Mouse (Mus musculus): ENCODE results near the gene Olfr1388. TPM values are rescaled to one million over a fixed set of nuclear protein-coding genes. Genes with fewer than 3 reads are reported as not detected.
"Not testable (repeated sequence)": the region's sequence is repeated elsewhere in the genome, so short reads cannot be mapped to it uniquely, and the experiment has no call there.

Olfr1388 gene
- not detected in 2 replicates for polyA plus RNA-seq (2012; ENCODE audit: insufficient read depth, insufficient read length, missing spikeins)

GRCm38 (mm10) chr11:49436411-49436810 lies at the start of gene Olfr1388:
TSS of gene Olfr1388 (plus strand) at chr11:49436624.
- no peak within 1 kb of the TSS for H3K27ac ChIP-seq (replicated peaks; ENCODE audit: low read depth, low read length)
- H3K4me1 ChIP-seq (ENCODE audit: control insufficient read depth, insufficient read depth, insufficient read length, low read length), result no peaks in the 10 kb centered on the region
- no peak within 1 kb of the TSS for H3K4me3 ChIP-seq (ENCODE audit: insufficient read depth, low read depth, low read length)

GRCm38 (mm10) chr11:49392707-49393106 lies 43.7 kb upstream of the Olfr1388 start:
- not testable (repeated sequence) for H3K4me1 ChIP-seq (ENCODE audit: control insufficient read depth, insufficient read depth, insufficient read length, low read length); H3K27ac ChIP-seq (replicated peaks; ENCODE audit: low read depth, low read length); H3K4me3 ChIP-seq (ENCODE audit: insufficient read depth, low read depth, low read length)

DNA sequence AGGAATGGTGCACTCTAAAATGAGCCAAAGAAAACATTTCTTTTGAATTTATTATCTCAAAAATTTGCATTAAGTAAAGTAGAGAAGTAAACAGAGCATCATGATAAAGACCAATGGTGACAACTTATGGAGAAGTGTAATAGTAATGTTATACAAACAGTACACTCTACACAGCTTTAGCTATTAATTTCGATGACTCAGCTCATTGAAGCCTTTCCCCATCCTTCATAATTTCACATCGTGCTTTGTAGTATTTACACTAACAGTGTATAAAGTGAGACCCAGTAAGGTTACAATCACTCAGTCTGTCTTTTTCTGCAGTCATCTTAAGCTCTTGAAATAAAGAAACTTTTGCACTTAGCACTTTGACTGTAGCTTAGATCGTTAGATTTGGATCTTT lies 29.6 kb upstream of the Olfr1388 start:
- no peak overlapping the region for H3K4me3 ChIP-seq (ENCODE audit: insufficient read depth, low read depth, low read length)
- no peaks in the 10 kb centered on the region for H3K4me1 ChIP-seq (ENCODE audit: control insufficient read depth, insufficient read depth, insufficient read length, low read length)
- no peak overlapping the region for H3K27ac ChIP-seq (replicated peaks; ENCODE audit: low read depth, low read length)

DNA sequence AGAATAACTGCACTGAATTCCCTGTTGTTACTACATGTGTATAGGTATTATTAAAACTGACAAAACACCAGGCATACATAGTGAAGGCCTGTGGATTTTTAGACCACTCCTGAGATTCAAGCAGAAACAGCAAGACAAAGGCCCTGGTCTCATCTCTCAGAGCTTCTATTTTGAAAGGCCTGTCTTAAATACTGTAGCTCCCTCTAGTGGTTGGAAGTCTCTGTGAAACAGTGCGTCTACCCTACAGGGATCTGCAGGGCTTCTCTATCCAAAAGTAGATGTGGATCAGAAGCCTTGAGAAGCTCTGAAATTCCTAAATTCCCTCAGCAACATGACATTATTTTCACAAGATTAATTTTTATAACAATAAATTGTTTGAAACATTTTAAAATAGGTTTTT lies 25.9 kb upstream of the Olfr1388 start:
- H3K4me1 ChIP-seq (ENCODE audit: control insufficient read depth, insufficient read depth, insufficient read length, low read length), result no peaks in the 10 kb centered on the region

GRCm38 (mm10) chr11:49422767-49423166 lies 13.7 kb upstream of the Olfr1388 start, which contains the start of gene Olfr1389:
TSS of gene Olfr1389 (plus strand) at chr11:49423067.
- H3K4me3 ChIP-seq (ENCODE audit: insufficient read depth, low read depth, low read length), result no peak within 1 kb of the TSS
- H3K4me1 ChIP-seq (ENCODE audit: control insufficient read depth, insufficient read depth, insufficient read length, low read length), result no peaks in the 10 kb centered on the region
- no peak within 1 kb of the TSS for H3K27ac ChIP-seq (replicated peaks; ENCODE audit: low read depth, low read length)

More for the DNA sequence above, 25.9 kb upstream of the Olfr1388 start:
- no peak overlapping the region for H3K4me3 ChIP-seq (ENCODE audit: insufficient read depth, low read depth, low read length)
- no peak overlapping the region for H3K27ac ChIP-seq (replicated peaks; ENCODE audit: low read depth, low read length)

GRCm38 (mm10) chr11:49425257-49425927 lies 11.0 kb upstream of the Olfr1388 start:
- H3K27ac ChIP-seq (replicated peaks; ENCODE audit: low read depth, low read length), result no peak overlapping the region
- no peak overlapping the region for H3K4me3 ChIP-seq (ENCODE audit: insufficient read depth, low read depth, low read length)
- no peaks in the 10 kb centered on the region for H3K4me1 ChIP-seq (ENCODE audit: control insufficient read depth, insufficient read depth, insufficient read length, low read length)

DNA sequence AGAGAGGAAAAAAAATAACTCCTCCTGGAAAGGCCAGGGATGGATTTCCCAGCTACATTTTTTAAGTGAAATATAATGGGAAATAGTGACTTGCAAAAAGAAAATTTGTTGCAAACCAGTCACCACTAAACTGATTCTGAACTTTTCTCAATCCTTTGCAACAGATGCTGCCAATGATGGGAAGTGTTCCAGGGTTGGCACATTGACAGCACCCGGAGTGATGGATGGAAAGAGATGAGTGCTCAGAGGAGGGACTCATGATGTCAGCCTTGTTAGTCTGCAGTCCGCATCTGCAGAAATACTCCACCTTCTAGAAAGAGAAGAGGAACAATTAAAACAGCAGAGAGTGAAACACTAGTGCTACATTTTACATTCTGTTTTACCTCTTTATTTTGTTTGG lies 6.8 kb upstream of the Olfr1388 start:
- no peaks in the 10 kb centered on the region for H3K4me1 ChIP-seq (ENCODE audit: control insufficient read depth, insufficient read depth, insufficient read length, low read length)
- no peak overlapping the region for H3K27ac ChIP-seq (replicated peaks; ENCODE audit: low read depth, low read length)
- no peak overlapping the region for H3K4me3 ChIP-seq (ENCODE audit: insufficient read depth, low read depth, low read length)

GRCm38 (mm10) chr11:49455043-49455442 lies 18.6 kb downstream of the Olfr1388 start, which contains the start of gene Olfr1387:
TSS of gene Olfr1387 (plus strand) at chr11:49455343.
- no peak within 1 kb of the TSS for H3K27ac ChIP-seq (replicated peaks; ENCODE audit: low read depth, low read length)
- H3K4me1 ChIP-seq (ENCODE audit: control insufficient read depth, insufficient read depth, insufficient read length, low read length), result no peaks in the 10 kb centered on the region
- no peak within 1 kb of the TSS for H3K4me3 ChIP-seq (ENCODE audit: insufficient read depth, low read depth, low read length)

DNA sequence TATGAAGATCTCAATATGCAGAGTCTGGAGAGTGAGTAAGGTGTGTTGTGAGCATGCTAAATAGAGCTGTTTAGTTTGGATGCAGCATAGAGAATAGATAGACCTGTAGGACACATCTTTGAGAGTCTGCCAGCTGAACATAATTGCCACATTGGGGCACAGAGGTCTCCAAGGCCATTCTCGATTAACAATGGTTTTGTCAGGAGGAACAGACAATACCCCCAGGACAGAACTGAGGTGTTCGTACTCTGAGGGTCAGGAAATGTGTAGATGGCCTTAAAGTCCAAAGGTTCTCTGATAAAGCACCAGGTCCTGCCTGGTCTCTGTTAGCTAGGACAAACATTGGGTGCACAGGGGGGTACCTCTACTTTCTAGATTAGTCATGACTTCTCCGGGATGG lies 28.3 kb downstream of the Olfr1388 start, which contains the start of gene Olfr1386:
Gene Olfr1386 (plus strand): TSS at position 301 of the 400 bp plus-strand sequence.
- not testable (repeated sequence) for H3K27ac ChIP-seq (replicated peaks; ENCODE audit: low read depth, low read length); H3K4me3 ChIP-seq (ENCODE audit: insufficient read depth, low read depth, low read length)

DNA sequence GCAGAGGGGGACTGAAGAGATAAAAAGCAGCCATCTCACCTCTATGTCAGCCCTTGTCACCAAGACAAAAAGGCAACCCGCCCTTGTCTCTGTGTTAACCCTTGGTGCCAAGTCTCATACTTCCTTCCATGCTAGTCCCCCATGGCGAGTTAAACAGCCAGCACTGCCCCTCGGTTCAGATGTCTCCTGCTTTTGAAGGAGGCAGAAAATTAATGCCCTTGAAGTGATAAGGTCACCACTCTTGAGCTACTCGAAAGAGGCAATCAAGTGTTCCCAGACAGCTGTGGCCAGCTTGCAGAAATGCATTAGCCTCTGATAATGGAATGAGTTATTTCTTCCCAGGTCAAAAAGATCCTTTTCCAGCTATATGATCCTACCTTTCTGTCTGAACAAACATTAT lies 49.5 kb downstream of the Olfr1388 start:
- H3K27ac ChIP-seq (replicated peaks; ENCODE audit: low read depth, low read length), result no peak overlapping the region
- H3K4me1 ChIP-seq (ENCODE audit: control insufficient read depth, insufficient read depth, insufficient read length, low read length), result no peaks in the 10 kb centered on the region
- H3K4me3 ChIP-seq (ENCODE audit: insufficient read depth, low read depth, low read length), result no peak overlapping the region

More for the DNA sequence above, 28.3 kb downstream of the Olfr1388 start, which contains the start of gene Olfr1386:
- not testable (repeated sequence) for H3K4me1 ChIP-seq (ENCODE audit: control insufficient read depth, insufficient read depth, insufficient read length, low read length)

GRCm38 (mm10) chr11:49488770-49489169 lies 52.3 kb downstream of the Olfr1388 start, which contains the start of gene Olfr1385:
TSS of gene Olfr1385 (plus strand) at chr11:49489070.
- not testable (repeated sequence) for H3K4me1 ChIP-seq (ENCODE audit: control insufficient read depth, insufficient read depth, insufficient read length, low read length); H3K27ac ChIP-seq (replicated peaks; ENCODE audit: low read depth, low read length); H3K4me3 ChIP-seq (ENCODE audit: insufficient read depth, low read depth, low read length)

Other genes starting within 250 kb of the Olfr1388 start
- 12.3 and 23.2 TPM in 2 replicates for gene Btnl9, start 249.5 kb upstream of the Olfr1388 start, polyA plus RNA-seq (2012; ENCODE audit: insufficient read depth, insufficient read length, missing spikeins)
- gene Zfp62, start 233.3 kb upstream of the Olfr1388 start, polyA plus RNA-seq (2012; ENCODE audit: insufficient read depth, insufficient read length, missing spikeins), result 10.4 and 14.4 TPM in 2 replicates
- 19.3 and 30.6 TPM in 2 replicates for gene Mgat1, start 192.4 kb upstream of the Olfr1388 start, polyA plus RNA-seq (2012; ENCODE audit: insufficient read depth, insufficient read length, missing spikeins)
- gene Olfr1393, start 158.3 kb upstream of the Olfr1388 start, polyA plus RNA-seq (2012; ENCODE audit: insufficient read depth, insufficient read length, missing spikeins), result not detected in 2 replicates
- gene Olfr1392, start 151.3 kb upstream of the Olfr1388 start, polyA plus RNA-seq (2012; ENCODE audit: insufficient read depth, insufficient read length, missing spikeins), result not detected in 2 replicates
- not detected in 2 replicates for gene Olfr10, start 131.9 kb upstream of the Olfr1388 start, polyA plus RNA-seq (2012; ENCODE audit: insufficient read depth, insufficient read length, missing spikeins)
- not detected in 2 replicates for gene Olfr1391, start 113.9 kb upstream of the Olfr1388 start, polyA plus RNA-seq (2012; ENCODE audit: insufficient read depth, insufficient read length, missing spikeins)
- gene Olfr1390, start 101.4 kb upstream of the Olfr1388 start, polyA plus RNA-seq (2012; ENCODE audit: insufficient read depth, insufficient read length, missing spikeins), result not detected in 2 replicates
- gene Olfr1389, start 13.6 kb upstream of the Olfr1388 start, polyA plus RNA-seq (2012; ENCODE audit: insufficient read depth, insufficient read length, missing spikeins), result not detected in 2 replicates
- gene Olfr1387, start 18.7 kb downstream of the Olfr1388 start, polyA plus RNA-seq (2012; ENCODE audit: insufficient read depth, insufficient read length, missing spikeins), result not detected in 2 replicates
- gene Olfr1386, start 28.4 kb downstream of the Olfr1388 start, polyA plus RNA-seq (2012; ENCODE audit: insufficient read depth, insufficient read length, missing spikeins), result not detected in 2 replicates
- gene Olfr1385, start 52.4 kb downstream of the Olfr1388 start, polyA plus RNA-seq (2012; ENCODE audit: insufficient read depth, insufficient read length, missing spikeins), result not detected in 2 replicates
- not detected in 2 replicates for gene Olfr1384, start 70.1 kb downstream of the Olfr1388 start, polyA plus RNA-seq (2012; ENCODE audit: insufficient read depth, insufficient read length, missing spikeins)
- not detected in 2 replicates for gene Olfr1383, start 83.0 kb downstream of the Olfr1388 start, polyA plus RNA-seq (2012; ENCODE audit: insufficient read depth, insufficient read length, missing spikeins)
- not detected in 2 replicates for gene Olfr1382, start 91.6 kb downstream of the Olfr1388 start, polyA plus RNA-seq (2012; ENCODE audit: insufficient read depth, insufficient read length, missing spikeins)
- gene Olfr1381, start 106.8 kb downstream of the Olfr1388 start, polyA plus RNA-seq (2012; ENCODE audit: insufficient read depth, insufficient read length, missing spikeins), result not detected in 2 replicates
- not detected in 2 replicates for gene Olfr1380, start 120.3 kb downstream of the Olfr1388 start, polyA plus RNA-seq (2012; ENCODE audit: insufficient read depth, insufficient read length, missing spikeins)
- gene Flt4, start 172.6 kb downstream of the Olfr1388 start, polyA plus RNA-seq (2012; ENCODE audit: insufficient read depth, insufficient read length, missing spikeins), result 2.1 and 2.7 TPM in 2 replicates
- not detected in 2 replicates for gene Scgb3a1, start 227.0 kb downstream of the Olfr1388 start, polyA plus RNA-seq (2012; ENCODE audit: insufficient read depth, insufficient read length, missing spikeins)